Mouse (Mus musculus): ENCODE results near the gene Sun3. TPM values are rescaled to one million over a fixed set of nuclear protein-coding genes. Genes with fewer than 3 reads are reported as not detected.
A peak's percentile ranks its signal among the peaks of the same experiment; 100 is the strongest.

Gene Sun3
- polyA plus RNA-seq, 1 experiment from 2014 or later: not detected

- ATAC-seq (ENCODE audit: low read depth): peak; percentile 95
- Histone ChIP-seq H3K4me1 (ENCODE audit: control insufficient read depth, insufficient read depth, low read length) (peaks cover 8% of the 10 kb centered on the region), H3K4me2 (ENCODE audit: low read depth, low read length) (peak within 1 kb of the TSS; percentile 85), H3K9ac (ENCODE audit: low read depth, low read length) (peak within 1 kb of the TSS; percentile 89), H3K9me3 (ENCODE audit: control insufficient read depth, low read length) (no peaks in the 10 kb centered on the region), H3K27me3 (replicated peaks; ENCODE audit: control insufficient read depth, insufficient read depth, low read length) (no peaks in the 10 kb centered on the region), H3K27ac (replicated peaks; ENCODE audit: low read depth, low read length) (peak within 1 kb of the TSS; percentile 93), H3K4me3 (ENCODE audit: low read depth, low read length) (peak within 1 kb of the TSS; percentile 73), H3K36me3 (ENCODE audit: control insufficient read depth, insufficient read depth, low read length) (peaks cover 19% of the 10 kb centered on the region; the same call in 1 of the 2 replicates)
- DNase-seq (ENCODE audit: low spot score): peak; percentile 91
- 0% methylated on average over 43 of the region's 43 CpGs for WGBS
Measured at GRCm38 (mm10) chr11:9010853-9011339, 37.9 kb downstream of the Sun3 start, which contains the start of gene Hus1. Hus1 (minus strand) TSS chr11:9011191.

DNA sequence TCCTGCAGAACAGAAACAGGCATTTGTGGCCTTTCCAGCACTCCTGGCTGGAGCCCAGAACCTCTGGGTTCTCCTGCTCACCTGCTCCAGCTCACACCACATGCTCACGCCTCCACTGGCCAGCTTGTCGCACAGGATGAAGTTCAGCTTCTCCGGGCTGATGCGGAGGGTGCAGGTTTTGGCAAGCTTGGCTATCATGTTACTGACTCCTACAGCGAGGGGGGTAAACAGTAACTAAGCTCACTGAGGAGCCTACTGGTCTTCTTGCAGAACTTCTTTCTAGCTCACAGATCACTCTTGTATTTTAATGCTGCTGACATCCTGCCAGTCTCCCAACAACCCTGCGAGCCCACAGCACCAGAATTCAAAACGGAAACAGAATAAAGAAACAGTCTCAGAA lies 38.4 kb downstream of the Sun3 start:
- H3K36me3 ChIP-seq (ENCODE audit: control insufficient read depth, insufficient read depth, low read length): peaks cover 23% of the 10 kb centered on the region
- DNase-seq (ENCODE audit: low spot score) (peak; percentile 72), ATAC-seq (ENCODE audit: low read depth) (peak; percentile 72)
- peak overlapping the region; percentile 85 for H3K4me2 ChIP-seq (ENCODE audit: low read depth, low read length)
- H3K27ac ChIP-seq (replicated peaks; ENCODE audit: low read depth, low read length): peak overlapping the region; percentile 93
- H3K4me1 ChIP-seq (ENCODE audit: control insufficient read depth, insufficient read depth, low read length): peaks cover 8% of the 10 kb centered on the region
- WGBS: under 1% methylated on average over 7 of the region's 7 CpGs
- H3K4me3 ChIP-seq (ENCODE audit: low read depth, low read length): peak overlapping the region; percentile 73
- no peaks in the 10 kb centered on the region for H3K9me3 ChIP-seq (ENCODE audit: control insufficient read depth, low read length)
- H3K9ac ChIP-seq (ENCODE audit: low read depth, low read length): peak overlapping the region; percentile 89
- no peaks in the 10 kb centered on the region for H3K27me3 ChIP-seq (replicated peaks; ENCODE audit: control insufficient read depth, insufficient read depth, low read length)

- Histone ChIP-seq H3K27ac (replicated peaks; ENCODE audit: low read depth, low read length) (no peak overlapping the region), H3K9me3 (ENCODE audit: control insufficient read depth, low read length) (no peaks in the 10 kb centered on the region), H3K27me3 (replicated peaks; ENCODE audit: control insufficient read depth, insufficient read depth, low read length) (no peaks in the 10 kb centered on the region), H3K4me2 (ENCODE audit: low read depth, low read length) (no peak overlapping the region), H3K9ac (ENCODE audit: low read depth, low read length) (no peak overlapping the region), H3K4me1 (ENCODE audit: control insufficient read depth, insufficient read depth, low read length) (peaks cover 8% of the 10 kb centered on the region), H3K36me3 (ENCODE audit: control insufficient read depth, insufficient read depth, low read length) (peaks cover 39% of the 10 kb centered on the region), H3K4me3 (ENCODE audit: low read depth, low read length) (no peak overlapping the region)
- ATAC-seq (ENCODE audit: low read depth) (no peak), DNase-seq (ENCODE audit: low spot score) (no peak)
- WGBS: 93% methylated on average over 5 of the region's 5 CpGs
Measured at GRCm38 (mm10) chr11:9008761-9009160, 40.0 kb downstream of the Sun3 start.

DNA sequence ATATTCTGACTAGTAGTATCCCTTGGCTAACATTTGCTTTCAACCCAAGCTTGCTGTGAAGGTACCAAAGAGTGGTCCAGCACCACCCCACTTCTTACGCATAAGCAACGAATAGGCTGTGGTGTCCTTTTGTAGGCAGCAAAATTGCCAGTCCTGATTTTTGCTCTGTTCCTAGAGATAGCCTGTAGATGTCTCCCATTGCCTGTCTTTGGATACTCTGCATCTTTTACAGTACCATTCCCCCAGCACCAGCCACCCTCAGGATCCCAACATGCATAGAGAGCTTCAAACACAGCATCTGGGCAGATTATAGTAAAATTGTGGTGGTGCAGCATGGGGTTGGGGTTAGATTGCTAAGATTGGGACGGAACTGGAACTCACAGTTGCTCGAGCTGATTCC lies 60.7 kb downstream of the Sun3 start:
- no peak for ATAC-seq (ENCODE audit: low read depth)
- Histone ChIP-seq H3K4me3 (ENCODE audit: low read depth, low read length) (no peak overlapping the region), H3K9ac (ENCODE audit: low read depth, low read length) (no peak overlapping the region), H3K4me2 (ENCODE audit: low read depth, low read length) (no peak overlapping the region), H3K4me1 (ENCODE audit: control insufficient read depth, insufficient read depth, low read length) (no peaks in the 10 kb centered on the region; the same call in 1 of the 2 replicates), H3K27me3 (replicated peaks; ENCODE audit: control insufficient read depth, insufficient read depth, low read length) (no peaks in the 10 kb centered on the region), H3K36me3 (ENCODE audit: control insufficient read depth, insufficient read depth, low read length) (peaks cover 19% of the 10 kb centered on the region), H3K27ac (replicated peaks; ENCODE audit: low read depth, low read length) (no peak overlapping the region), H3K9me3 (ENCODE audit: control insufficient read depth, low read length) (0 out of 2 replicates have a peak, but pooled peaks cover 6% of the 10 kb centered on the region)
- 61% methylated on average over 4 of the region's 4 CpGs for WGBS
- DNase-seq (ENCODE audit: low spot score): no peak

GRCm38 (mm10) chr11:8986058-8986457 lies 62.7 kb downstream of the Sun3 start:
- H3K4me3 ChIP-seq (ENCODE audit: low read depth, low read length): no peak overlapping the region
- H3K9me3 ChIP-seq (ENCODE audit: control insufficient read depth, low read length): no peaks in the 10 kb centered on the region
- H3K36me3 ChIP-seq (ENCODE audit: control insufficient read depth, insufficient read depth, low read length): 0 out of 2 replicates have a peak, but pooled peaks cover 1% of the 10 kb centered on the region
- no peaks in the 10 kb centered on the region; the same call in 1 of the 2 replicates for H3K4me1 ChIP-seq (ENCODE audit: control insufficient read depth, insufficient read depth, low read length)
- H3K4me2 ChIP-seq (ENCODE audit: low read depth, low read length): no peak overlapping the region
- H3K27ac ChIP-seq (replicated peaks; ENCODE audit: low read depth, low read length): no peak overlapping the region
- no peaks in the 10 kb centered on the region for H3K27me3 ChIP-seq (replicated peaks; ENCODE audit: control insufficient read depth, insufficient read depth, low read length)
- DNase-seq (ENCODE audit: low spot score) (peak; percentile 52), ATAC-seq (ENCODE audit: low read depth) (no peak)
- no peak overlapping the region for H3K9ac ChIP-seq (ENCODE audit: low read depth, low read length)

DNA sequence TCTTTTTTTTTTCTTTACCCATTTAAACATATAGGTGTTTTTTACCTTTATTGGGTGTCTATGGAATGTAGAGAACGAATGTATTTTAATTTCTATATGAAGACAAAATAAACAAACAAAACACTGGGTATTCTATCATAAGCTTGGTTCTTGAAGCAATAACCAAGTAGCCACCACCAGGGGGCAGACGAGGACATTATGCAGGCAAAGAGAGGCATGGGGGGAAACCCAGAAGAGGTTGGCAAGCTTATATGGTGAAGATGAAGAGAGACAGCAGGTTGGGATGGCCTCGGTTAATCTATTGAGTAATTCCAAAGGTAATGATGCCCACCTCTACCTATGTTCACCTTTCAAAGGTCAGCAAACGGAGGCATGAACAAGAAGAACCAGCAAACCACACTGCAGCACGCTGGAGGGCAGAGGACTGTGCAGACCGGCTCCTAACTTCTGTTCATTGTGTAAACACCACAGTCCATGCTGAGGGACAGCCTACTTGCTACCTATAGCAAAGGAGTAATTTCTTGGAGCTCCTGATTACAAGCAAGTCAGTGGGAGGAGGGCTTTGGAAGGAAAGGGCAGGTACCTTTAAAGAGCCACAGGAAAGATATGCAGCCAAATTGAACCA lies 65.4 kb downstream of the Sun3 start:
- H3K4me2 ChIP-seq (ENCODE audit: low read depth, low read length): no peak overlapping the region
- H3K4me3 ChIP-seq (ENCODE audit: low read depth, low read length): no peak overlapping the region
- peak; percentile 85 for DNase-seq (ENCODE audit: low spot score)
- no peak overlapping the region for H3K9ac ChIP-seq (ENCODE audit: low read depth, low read length)
- 42% methylated on average over 6 of the region's 6 CpGs for WGBS
- no peak overlapping the region for H3K27ac ChIP-seq (replicated peaks; ENCODE audit: low read depth, low read length)
- H3K36me3 ChIP-seq (ENCODE audit: control insufficient read depth, insufficient read depth, low read length): no peaks in the 10 kb centered on the region
- H3K9me3 ChIP-seq (ENCODE audit: control insufficient read depth, low read length): no peaks in the 10 kb centered on the region
- ATAC-seq (ENCODE audit: low read depth): no peak
- H3K27me3 ChIP-seq (replicated peaks; ENCODE audit: control insufficient read depth, insufficient read depth, low read length): no peaks in the 10 kb centered on the region
- no peaks in the 10 kb centered on the region; the same call in 1 of the 2 replicates for H3K4me1 ChIP-seq (ENCODE audit: control insufficient read depth, insufficient read depth, low read length)

DNA sequence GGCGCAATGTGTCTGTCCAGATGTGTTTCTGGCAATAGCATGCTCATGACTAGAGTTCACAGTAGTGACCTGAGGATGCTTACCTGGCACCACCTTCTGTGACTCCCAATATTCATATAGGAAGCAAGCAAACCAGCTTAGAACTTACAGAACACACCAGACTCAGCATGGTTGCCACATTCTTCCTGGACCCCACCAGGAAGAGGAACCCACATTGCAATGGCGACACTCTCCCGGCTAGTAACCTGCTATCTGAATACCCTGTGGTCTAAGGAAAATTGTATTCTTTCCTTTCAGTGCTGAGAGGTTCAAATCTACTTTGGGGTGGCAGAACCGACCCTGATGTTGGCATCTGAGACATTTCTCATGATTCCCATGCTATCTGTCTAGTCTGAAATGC lies 70.6 kb downstream of the Sun3 start:
- 78% methylated on average over 4 of the region's 4 CpGs for WGBS
- DNase-seq (ENCODE audit: low spot score): no peak
- Histone ChIP-seq H3K4me3 (ENCODE audit: low read depth, low read length) (no peak overlapping the region), H3K9ac (ENCODE audit: low read depth, low read length) (no peak overlapping the region), H3K27ac (replicated peaks; ENCODE audit: low read depth, low read length) (no peak overlapping the region), H3K9me3 (ENCODE audit: control insufficient read depth, low read length) (no peaks in the 10 kb centered on the region), H3K36me3 (ENCODE audit: control insufficient read depth, insufficient read depth, low read length) (no peaks in the 10 kb centered on the region), H3K27me3 (replicated peaks; ENCODE audit: control insufficient read depth, insufficient read depth, low read length) (no peaks in the 10 kb centered on the region; the same call in 1 of the 2 replicates), H3K4me1 (ENCODE audit: control insufficient read depth, insufficient read depth, low read length) (no peaks in the 10 kb centered on the region), H3K4me2 (ENCODE audit: low read depth, low read length) (no peak overlapping the region)
- ATAC-seq (ENCODE audit: low read depth): no peak

- Histone ChIP-seq H3K4me1 (ENCODE audit: control insufficient read depth, insufficient read depth, low read length) (no peaks in the 10 kb centered on the region), H3K4me2 (ENCODE audit: low read depth, low read length) (no peak within 1 kb of the TSS), H3K36me3 (ENCODE audit: control insufficient read depth, insufficient read depth, low read length) (no peaks in the 10 kb centered on the region), H3K9ac (ENCODE audit: low read depth, low read length) (no peak within 1 kb of the TSS), H3K9me3 (ENCODE audit: control insufficient read depth, low read length) (no peaks in the 10 kb centered on the region), H3K27me3 (replicated peaks; ENCODE audit: control insufficient read depth, insufficient read depth, low read length) (no peaks in the 10 kb centered on the region; the same call in 1 of the 2 replicates), H3K4me3 (ENCODE audit: low read depth, low read length) (no peak within 1 kb of the TSS), H3K27ac (replicated peaks; ENCODE audit: low read depth, low read length) (no peak within 1 kb of the TSS)
- 61% methylated on average over 3 of the region's 3 CpGs for WGBS
- DNase-seq (ENCODE audit: low spot score) (no peak), ATAC-seq (ENCODE audit: low read depth) (no peak)
Measured at GRCm38 (mm10) chr11:8973166-8973565, 75.6 kb downstream of the Sun3 start, which contains the start of gene Pkd1l1. Pkd1l1 (minus strand) TSS chr11:8973266.

- H3K4me1 ChIP-seq (ENCODE audit: control insufficient read depth, insufficient read depth, low read length): no peaks in the 10 kb centered on the region
- WGBS: 83% methylated on average over 6 of the region's 6 CpGs
- no peak for DNase-seq (ENCODE audit: low spot score)
- no peaks in the 10 kb centered on the region for H3K9me3 ChIP-seq (ENCODE audit: control insufficient read depth, low read length)
- no peak overlapping the region for H3K4me3 ChIP-seq (ENCODE audit: low read depth, low read length)
- no peaks in the 10 kb centered on the region for H3K27me3 ChIP-seq (replicated peaks; ENCODE audit: control insufficient read depth, insufficient read depth, low read length)
- H3K9ac ChIP-seq (ENCODE audit: low read depth, low read length): no peak overlapping the region
- ATAC-seq (ENCODE audit: low read depth): no peak
- H3K4me2 ChIP-seq (ENCODE audit: low read depth, low read length): no peak overlapping the region
- H3K27ac ChIP-seq (replicated peaks; ENCODE audit: low read depth, low read length): no peak overlapping the region
- H3K36me3 ChIP-seq (ENCODE audit: control insufficient read depth, insufficient read depth, low read length): no peaks in the 10 kb centered on the region
Measured at GRCm38 (mm10) chr11:8972093-8972492, 76.7 kb downstream of the Sun3 start.
